Comparison of ENCODE assay signal across 19 mouse cellular contexts in the genomic region with DNA sequence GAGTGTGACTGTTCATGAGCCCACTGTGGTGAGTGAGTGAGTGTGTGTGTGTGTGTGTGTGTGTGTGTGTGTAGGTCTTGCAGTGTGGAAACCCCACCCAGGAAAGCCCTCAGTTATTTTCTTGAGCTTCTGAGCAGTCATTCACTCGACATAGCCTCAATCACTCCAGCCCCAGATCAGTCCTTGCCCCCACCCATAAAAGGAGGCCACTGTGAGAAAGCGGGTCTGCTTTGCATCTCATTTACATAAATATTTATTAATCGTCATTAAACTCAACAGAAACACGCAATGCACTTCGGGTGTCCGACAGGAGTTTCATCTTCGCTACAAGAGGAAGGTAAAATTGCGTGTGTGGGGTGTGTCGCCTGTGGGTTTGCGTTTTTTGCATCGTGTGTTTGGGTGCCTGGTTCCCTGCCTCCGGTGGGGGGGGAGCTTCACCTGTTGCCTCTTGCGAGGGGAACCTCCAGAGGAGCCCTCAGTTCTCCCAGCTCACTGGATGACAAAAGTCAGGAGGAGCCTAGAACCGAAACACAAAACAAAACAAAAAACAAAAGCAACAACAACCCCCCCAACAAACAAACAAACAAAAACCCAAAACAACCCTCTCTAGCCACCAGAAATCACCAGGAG. TPM values are rescaled to one million over a fixed set of nuclear protein-coding genes. Genes with fewer than 3 reads are reported as not detected.
DNase-seq lines count a peak whose midpoint lies in the region; ATAC-seq and TF ChIP-seq lines count a peak whose summit lies in the region.
"Had no signal": no experiment of that assay in that cellular context is flagged by ENCODE, and none has a peak within 500 bp of the region (broad histone marks: within the 10 kb centered on the region; RNA-seq: fewer than 3 reads in every experiment).

No protein-coding gene starts in this region.

- no peak for TF ChIP-seq CTCF in midbrain, postnatal 0 days (IDR thresholded peaks at IDR 0.05)
- no peak for TF ChIP-seq CTCF in stomach, postnatal 0 days (IDR thresholded peaks at IDR 0.05; ENCODE audit: low read depth)

- DNase-seq in midbrain, postnatal 0 days (ENCODE audit: low spot score), result no peak
- DNase-seq in cerebellum, postnatal 14 days, result peak; percentile 55 to 63
- no peak for DNase-seq in forebrain, embryonic 14.5 days (ENCODE audit: low spot score)
- no peak for DNase-seq in thymus, postnatal 36 days
- no peak for DNase-seq in stomach, postnatal 0 days (ENCODE audit: low spot score)
- DNase-seq in spleen, postnatal 36 days (ENCODE audit: low spot score in 2 of 2), result no peak
- DNase-seq: adrenal gland, postnatal 14 days; embryo, embryonic 11 days; kidney, adult 9 months; lung, adult 18-20 months; lung, postnatal 4 days; spleen, adult 18-20 months had no signal

- H3K27me3 ChIP-seq in midbrain, embryonic 15.5 days (replicated peaks), result peaks cover 91% of the 10 kb centered on the region
- H3K27me3 ChIP-seq in midbrain, postnatal 0 days (ENCODE audit: insufficient read depth, low read length), result peaks cover 88% of the 10 kb centered on the region
- peaks cover 83% of the 10 kb centered on the region for H3K27me3 ChIP-seq in forebrain, embryonic 14.5 days (replicated peaks; ENCODE audit: control insufficient read depth, insufficient read depth, low read length)
- peaks cover 98% of the 10 kb centered on the region for H3K27me3 ChIP-seq in neural tube, embryonic 13.5 days
- peaks cover 58% of the 10 kb centered on the region for H3K27me3 ChIP-seq in stomach, postnatal 0 days (ENCODE audit: control insufficient read depth, insufficient read depth, low read length)

- H3K27ac ChIP-seq in midbrain, embryonic 15.5 days, result no peak overlapping the region
- no peak overlapping the region for H3K27ac ChIP-seq in midbrain, postnatal 0 days (ENCODE audit: low read depth, low read length)
- H3K27ac ChIP-seq in forebrain, embryonic 14.5 days (ENCODE audit: low read depth, low read length), result peak overlapping the region; percentile 98
- H3K27ac ChIP-seq in neural tube, embryonic 13.5 days (replicated peaks), result no peak overlapping the region
- H3K27ac ChIP-seq in stomach, postnatal 0 days (replicated peaks), result no peak overlapping the region

- WGBS in midbrain, embryonic 15.5 days, result 6% methylated on average over 14 of the region's 14 CpGs
- 5% methylated on average over 14 of the region's 14 CpGs for WGBS in midbrain, postnatal 0 days
- 3% methylated on average over 14 of the region's 14 CpGs for WGBS in forebrain, embryonic 14.5 days
- WGBS in neural tube, embryonic 13.5 days, result 3% methylated on average over 14 of the region's 14 CpGs
- 5% methylated on average over 14 of the region's 14 CpGs for WGBS in stomach, postnatal 0 days

- no peak for TF ChIP-seq EP300 in stomach, postnatal 0 days (optimal IDR thresholded peaks at IDR 0.05)

- H3K9ac ChIP-seq in midbrain, embryonic 15.5 days, result no peak overlapping the region
- H3K9ac ChIP-seq in midbrain, postnatal 0 days (replicated peaks; ENCODE audit: low read length, poor library complexity, severe bottlenecking), result no peak overlapping the region
- H3K9ac ChIP-seq in forebrain, embryonic 14.5 days (ENCODE audit: low read length), result peak overlapping the region; percentile 90
- peak overlapping the region; percentile 79 for H3K9ac ChIP-seq in neural tube, embryonic 13.5 days
- H3K9ac ChIP-seq in stomach, postnatal 0 days (ENCODE audit: low read length), result no peak overlapping the region

- no peak for ATAC-seq in midbrain, embryonic 15.5 days (replicated peaks)
- no peak for ATAC-seq in midbrain, postnatal 0 days (ENCODE audit: low FRiP score)
- no peak for ATAC-seq in forebrain, embryonic 14.5 days
- ATAC-seq in neural tube, embryonic 13.5 days (ENCODE audit: low read depth), result no peak
- no peak for ATAC-seq in stomach, postnatal 0 days (ENCODE audit: low FRiP score, low TSS enrichment)
- ATAC-seq: CD4-positive, CD25-positive, alpha-beta regulatory T cell, adult 4 months had no signal

- H3K4me1 ChIP-seq in midbrain, embryonic 15.5 days, result peaks cover 39% of the 10 kb centered on the region
- no peaks in the 10 kb centered on the region; the same call in 1 of the 2 replicates for H3K4me1 ChIP-seq in midbrain, postnatal 0 days (ENCODE audit: insufficient read depth, low read length)
- H3K4me1 ChIP-seq in forebrain, embryonic 14.5 days (ENCODE audit: control insufficient read depth, insufficient read depth, low read length), result peaks cover 12% of the 10 kb centered on the region; the same call in 1 of the 2 replicates
- H3K4me1 ChIP-seq in neural tube, embryonic 13.5 days (replicated peaks), result peaks cover 57% of the 10 kb centered on the region
- no peaks in the 10 kb centered on the region; the same call in 1 of the 2 replicates for H3K4me1 ChIP-seq in stomach, postnatal 0 days (replicated peaks; ENCODE audit: control insufficient read depth, insufficient read depth)

- H3K36me3 ChIP-seq in midbrain, embryonic 15.5 days (replicated peaks), result no peaks in the 10 kb centered on the region
- no peaks in the 10 kb centered on the region for H3K36me3 ChIP-seq in midbrain, postnatal 0 days (ENCODE audit: insufficient read depth, low read length)
- 0 out of 2 replicates have a peak, but pooled peaks cover 16% of the 10 kb centered on the region for H3K36me3 ChIP-seq in forebrain, embryonic 14.5 days (ENCODE audit: control insufficient read depth, insufficient read depth, low read length)
- no peaks in the 10 kb centered on the region for H3K36me3 ChIP-seq in neural tube, embryonic 13.5 days
- no peaks in the 10 kb centered on the region for H3K36me3 ChIP-seq in stomach, postnatal 0 days (ENCODE audit: control insufficient read depth, insufficient read depth, low read length)

- no peak overlapping the region for H3K4me3 ChIP-seq in midbrain, embryonic 15.5 days
- no peak overlapping the region for H3K4me3 ChIP-seq in midbrain, postnatal 0 days (ENCODE audit: low read depth, low read length)
- H3K4me3 ChIP-seq in forebrain, embryonic 14.5 days (ENCODE audit: low read depth, low read length), result peak overlapping the region; percentile 53
- H3K4me3 ChIP-seq in neural tube, embryonic 13.5 days, result peak overlapping the region; percentile 47
- no peak overlapping the region for H3K4me3 ChIP-seq in stomach, postnatal 0 days (ENCODE audit: low read depth, low read length)

- H3K9me3 ChIP-seq in midbrain, embryonic 15.5 days, result no peaks in the 10 kb centered on the region
- H3K9me3 ChIP-seq in midbrain, postnatal 0 days (ENCODE audit: low read length), result no peaks in the 10 kb centered on the region
- H3K9me3 ChIP-seq in forebrain, embryonic 14.5 days (replicated peaks; ENCODE audit: control insufficient read depth, low read length), result no peaks in the 10 kb centered on the region
- no peaks in the 10 kb centered on the region for H3K9me3 ChIP-seq in neural tube, embryonic 13.5 days
- no peaks in the 10 kb centered on the region for H3K9me3 ChIP-seq in stomach, postnatal 0 days (ENCODE audit: control insufficient read depth, low read length)

- H3K4me2 ChIP-seq in midbrain, embryonic 15.5 days, result peak overlapping the region; percentile 19
- H3K4me2 ChIP-seq in midbrain, postnatal 0 days (ENCODE audit: low read depth, low read length, poor library complexity, severe bottlenecking), result no peak overlapping the region
- peak overlapping the region; percentile 51 for H3K4me2 ChIP-seq in forebrain, embryonic 14.5 days (ENCODE audit: low read length)
- H3K4me2 ChIP-seq in neural tube, embryonic 13.5 days, result peak overlapping the region; percentile 54
- H3K4me2 ChIP-seq in stomach, postnatal 0 days (replicated peaks; ENCODE audit: low read depth), result no peak overlapping the region

RNA-seq across cellular contexts. Expression of gene Neurod2, which starts 4.1 kb away (rescaled TPM):
- polyA plus RNA-seq in midbrain, embryonic 15.5 days (2015; fragmentation: Nextera tagmentation; extraction: Ambion mirVana), result 6.5 and 9.0 TPM in 2 replicates
- total RNA-seq in midbrain, postnatal 0 days (2014; rRNA removed), result 11.6 and 24.4 TPM in 2 replicates
- polyA plus RNA-seq in midbrain, postnatal 0 days (2015; fragmentation: Nextera tagmentation; extraction: Ambion mirVana), result 2.1 and 3.3 TPM in 2 replicates
- 64.1 and 90.9 TPM in 2 replicates for polyA plus RNA-seq in forebrain, embryonic 14.5 days (2014; fragmentation: Nextera tagmentation; extraction: Ambion mirVana)
- polyA plus RNA-seq in neural tube, embryonic 13.5 days (2015; fragmentation: Nextera tagmentation; extraction: Ambion mirVana), result 26.4 and 27.0 TPM in 2 replicates
- polyA plus RNA-seq in stomach, postnatal 0 days (2015; fragmentation: Nextera tagmentation; extraction: Ambion mirVana), result 0.02 and 0.08 TPM in 2 replicates
- total RNA-seq: adrenal gland, postnatal 14 days; granulocyte monocyte progenitor cell, adult 5-6 weeks; MEL had no signal
- polyA plus RNA-seq: CD4-positive, CD25-positive, alpha-beta regulatory T cell, adult 4 months; heart, embryonic 14.5 days; testis, adult 2 months had no signal

RNA-seq across cellular contexts. Expression of gene Ppp1r1b, which starts 22.9 kb away (rescaled TPM):
- 2.0 and 4.0 TPM in 2 replicates for polyA plus RNA-seq in midbrain, embryonic 15.5 days (2015; fragmentation: Nextera tagmentation; extraction: Ambion mirVana)
- total RNA-seq in midbrain, postnatal 0 days (2014; rRNA removed), result 1.8 and 5.0 TPM in 2 replicates
- polyA plus RNA-seq in midbrain, postnatal 0 days (2015; fragmentation: Nextera tagmentation; extraction: Ambion mirVana), result 4.2 and 5.3 TPM in 2 replicates
- polyA plus RNA-seq in forebrain, embryonic 14.5 days (2014; fragmentation: Nextera tagmentation; extraction: Ambion mirVana), result 33.1 and 42.2 TPM in 2 replicates
- polyA plus RNA-seq in neural tube, embryonic 13.5 days (2015; fragmentation: Nextera tagmentation; extraction: Ambion mirVana), result 1.7 and 2.1 TPM in 2 replicates
- polyA plus RNA-seq in stomach, postnatal 0 days (2015; fragmentation: Nextera tagmentation; extraction: Ambion mirVana), result 6.9 and 7.0 TPM in 2 replicates
- total RNA-seq: granulocyte monocyte progenitor cell, adult 5-6 weeks had no signal
- polyA plus RNA-seq: CD4-positive, CD25-positive, alpha-beta regulatory T cell, adult 4 months had no signal

RNA-seq across cellular contexts. Expression of gene Stard3, which starts 32.9 kb away (rescaled TPM):
- 38.2 and 44.6 TPM in 2 replicates for polyA plus RNA-seq in midbrain, embryonic 15.5 days (2015; fragmentation: Nextera tagmentation; extraction: Ambion mirVana)
- total RNA-seq in midbrain, postnatal 0 days (2014; rRNA removed), result 31.2 and 56.1 TPM in 2 replicates
- 23.8 and 28.2 TPM in 2 replicates for polyA plus RNA-seq in midbrain, postnatal 0 days (2015; fragmentation: Nextera tagmentation; extraction: Ambion mirVana)
- polyA plus RNA-seq in forebrain, embryonic 14.5 days (2014; fragmentation: Nextera tagmentation; extraction: Ambion mirVana), result 43.8 and 46.6 TPM in 2 replicates
- 39.7 and 41.1 TPM in 2 replicates for polyA plus RNA-seq in neural tube, embryonic 13.5 days (2015; fragmentation: Nextera tagmentation; extraction: Ambion mirVana)
- 24.9 TPM in 2 replicates for polyA plus RNA-seq in stomach, postnatal 0 days (2015; fragmentation: Nextera tagmentation; extraction: Ambion mirVana)

RNA-seq across cellular contexts. Expression of gene Tcap, which starts 58.3 kb away (rescaled TPM):
- 0.43 TPM in 1 of 2 replicates, not detected in the other for polyA plus RNA-seq in midbrain, embryonic 15.5 days (2015; fragmentation: Nextera tagmentation; extraction: Ambion mirVana)
- not detected in 2 replicates for total RNA-seq in midbrain, postnatal 0 days (2014; rRNA removed)
- polyA plus RNA-seq in midbrain, postnatal 0 days (2015; fragmentation: Nextera tagmentation; extraction: Ambion mirVana), result not detected in 2 replicates
- 0.23 TPM in 1 of 2 replicates, not detected in the other for polyA plus RNA-seq in forebrain, embryonic 14.5 days (2014; fragmentation: Nextera tagmentation; extraction: Ambion mirVana)
- 0.42 and 2.1 TPM in 2 replicates for polyA plus RNA-seq in neural tube, embryonic 13.5 days (2015; fragmentation: Nextera tagmentation; extraction: Ambion mirVana)
- 0.13 and 0.38 TPM in 2 replicates for polyA plus RNA-seq in stomach, postnatal 0 days (2015; fragmentation: Nextera tagmentation; extraction: Ambion mirVana)
- total RNA-seq: granulocyte monocyte progenitor cell, adult 5-6 weeks; MEL had no signal
- polyA plus RNA-seq: CD4-positive, CD25-positive, alpha-beta regulatory T cell, adult 4 months; testis, adult 2 months had no signal

Comparison
In these comparisons a context has a peak if more than half of its experiments do, and no peak if none do; other contexts are left out.
1. H3K4me2 ChIP-seq: peak in midbrain, embryonic 15.5 days (single experiment), forebrain, embryonic 14.5 days (single experiment) and neural tube, embryonic 13.5 days (single experiment); none in midbrain, postnatal 0 days (single experiment) and stomach, postnatal 0 days (single experiment).
2. H3K4me3 ChIP-seq: peak in forebrain, embryonic 14.5 days (single experiment) and neural tube, embryonic 13.5 days (single experiment); none in midbrain, embryonic 15.5 days (single experiment), midbrain, postnatal 0 days (single experiment) and stomach, postnatal 0 days (single experiment).
3. H3K9ac ChIP-seq: peak in forebrain, embryonic 14.5 days (single experiment) and neural tube, embryonic 13.5 days (single experiment); none in midbrain, embryonic 15.5 days (single experiment), midbrain, postnatal 0 days (single experiment) and stomach, postnatal 0 days (single experiment).
4. DNase-seq: peak in cerebellum, postnatal 14 days (2 of 2); none in midbrain, postnatal 0 days (single experiment), forebrain, embryonic 14.5 days (single experiment), thymus, postnatal 36 days (0 of 2), stomach, postnatal 0 days (single experiment) and spleen, postnatal 36 days (0 of 2).